Mouse (Mus musculus) hindbrain, embryonic 12.5 days (tissue): Measurements from ENCODE around the gene BC024978. TPM values are rescaled to one million over a fixed set of nuclear protein-coding genes. Genes with fewer than 3 reads are reported as not detected.
A peak's percentile ranks its signal among the peaks of the same experiment; 100 is the strongest.

ENCODE experiments used
- ATAC-seq: fragments of 200-750 bp; cut with Nextera tagmentation; 2 replicates; pipeline ENCODE4 v1.8.0; 2017; ENCODE audit warnings: moderate TSS enrichment; ENCODE audit not compliant: low FRiP score
- H3K27ac ChIP-seq: fragments of 300-500 bp; sonication (generic); 2 replicates; pipeline ENCODE4 v1.5.1; 2016; ENCODE audit warnings: mild to moderate bottlenecking
- H3K27me3 ChIP-seq: fragments of 300-500 bp; sonication (generic); 2 replicates; pipeline ENCODE4 v1.6.1; 2016; ENCODE audit warnings: mild to moderate bottlenecking
- H3K36me3 ChIP-seq: fragments of 300-500 bp; sonication (generic); 2 replicates; pipeline ENCODE4 v1.6.1; 2016; ENCODE audit warnings: mild to moderate bottlenecking
- H3K4me1 ChIP-seq: fragments of 300-500 bp; sonication (generic); 2 replicates; pipeline ENCODE4 v1.6.1; 2016
- H3K4me2 ChIP-seq: fragments of 300-500 bp; sonication (generic); replicated peaks from 2 replicates; pipeline ENCODE4 v1.6.1; 2016; ENCODE audit warnings: mild to moderate bottlenecking
- H3K4me3 ChIP-seq: fragments of 300-500 bp; sonication (generic); 2 replicates; pipeline ENCODE4 v1.5.1; 2016; ENCODE audit warnings: mild to moderate bottlenecking
- H3K9ac ChIP-seq: fragments of 300-500 bp; sonication (generic); 2 replicates; pipeline ENCODE4 v1.6.1; 2016; ENCODE audit warnings: mild to moderate bottlenecking, moderate library complexity
- H3K9me3 ChIP-seq: fragments of 300-500 bp; sonication (generic); replicated peaks from 2 replicates; pipeline ENCODE4 v1.6.1; 2016; ENCODE audit warnings: mild to moderate bottlenecking
- WGBS: fragments of 180-500 bp; shearing (Covaris S2); methylation state at CpG from one replicate; pipeline ENCODE4 v1.1.7; 2016; 5-methylcytosine and 5-hydroxymethylcytosine counted together
- polyA plus RNA-seq: library from polyadenylated mRNA; unstranded; fragments of >200 nt; fragmentation: Nextera tagmentation; extraction: Ambion mirVana; gene quantifications from 2 replicates; pipeline ENCODE4 v1.2.1, GENCODE M21; 2016

The BC024978 gene
- polyA plus RNA-seq, 1 experiment from 2014 or later: 3.2 TPM

DNA sequence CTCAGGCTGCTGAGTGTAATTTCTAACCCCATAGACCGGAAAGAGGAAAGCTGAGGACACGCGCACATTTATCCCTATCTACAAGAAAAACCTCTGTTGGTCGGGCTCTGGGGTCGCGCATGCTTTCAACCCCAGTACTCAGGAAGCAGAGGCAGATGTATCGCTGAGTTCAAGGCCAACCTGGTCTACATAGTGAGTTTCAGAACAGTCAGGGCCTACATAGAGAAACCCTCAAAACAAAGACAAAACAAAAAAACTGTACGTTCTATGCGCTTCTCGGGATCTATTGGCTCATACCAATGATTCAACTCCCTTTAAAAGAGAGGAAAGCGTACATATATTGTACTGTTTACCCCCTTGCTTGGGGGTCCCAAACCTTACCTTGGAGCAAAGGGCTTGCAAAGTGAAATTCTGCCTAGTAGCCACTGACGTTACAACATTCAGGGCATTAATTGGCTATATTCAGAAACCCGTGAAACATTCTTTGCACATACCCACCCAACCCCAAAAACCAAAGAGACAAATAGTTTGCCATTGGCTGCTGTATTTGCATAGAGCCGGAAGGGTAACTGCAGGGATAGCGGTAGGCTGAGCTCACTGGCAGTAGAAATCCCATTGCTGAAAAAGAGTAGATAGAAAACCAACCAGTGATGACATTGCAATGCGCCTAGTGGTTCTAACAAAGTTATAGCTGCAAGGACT lies 16.2 kb upstream of the BC024978 start:
- Histone ChIP-seq H3K36me3 (peaks cover 16% of the 10 kb centered on the region), H3K27me3 (no peaks in the 10 kb centered on the region), H3K9me3 (no peaks in the 10 kb centered on the region), H3K4me1 (peaks cover 11% of the 10 kb centered on the region), H3K9ac (peak overlapping the region; percentile 44), H3K27ac (peak overlapping the region; percentile 79), H3K4me2 (peak overlapping the region; percentile 60), H3K4me3 (peak overlapping the region; percentile 63)
- WGBS: 48% methylated on average over 16 of the region's 16 CpGs
- peak; percentile 2; the same call in 1 of the 2 replicates for ATAC-seq

DNA sequence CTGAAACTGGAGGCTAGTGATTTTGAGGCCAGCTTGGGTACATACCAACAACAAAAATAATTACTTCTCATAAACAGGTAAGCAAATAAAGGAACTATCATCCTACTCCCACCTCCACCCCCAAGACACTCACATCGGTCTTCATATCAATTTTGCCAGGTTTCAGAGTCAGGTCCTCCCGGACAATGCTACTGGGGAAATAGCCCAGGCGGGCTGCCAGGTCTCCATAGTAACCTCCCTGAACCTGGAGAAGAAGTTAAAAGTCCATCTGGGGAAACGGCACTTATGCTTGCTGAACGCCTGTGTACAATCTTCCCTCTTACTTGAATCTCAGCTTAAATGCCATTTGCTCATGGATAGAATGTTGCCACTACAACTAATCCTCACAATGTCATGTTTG lies 15.5 kb upstream of the BC024978 start:
- 68% methylated on average over 5 of the region's 5 CpGs for WGBS
- no peaks in the 10 kb centered on the region for H3K27me3 ChIP-seq
- no peak overlapping the region for H3K9ac ChIP-seq
- ATAC-seq: no peak
- no peak overlapping the region for H3K4me2 ChIP-seq
- peaks cover 18% of the 10 kb centered on the region for H3K36me3 ChIP-seq
- H3K4me1 ChIP-seq: peaks cover 11% of the 10 kb centered on the region
- no peaks in the 10 kb centered on the region for H3K9me3 ChIP-seq
- H3K4me3 ChIP-seq: no peak overlapping the region
- no peak overlapping the region for H3K27ac ChIP-seq

- Histone ChIP-seq H3K27ac (peak within 1 kb of the TSS; percentile 68), H3K4me1 (peaks cover 11% of the 10 kb centered on the region), H3K4me3 (peak within 1 kb of the TSS; percentile 9; the same call in 1 of the 2 replicates), H3K4me2 (no peak within 1 kb of the TSS), H3K9ac (no peak within 1 kb of the TSS), H3K27me3 (no peaks in the 10 kb centered on the region), H3K9me3 (no peaks in the 10 kb centered on the region), H3K36me3 (peaks cover 29% of the 10 kb centered on the region)
- ATAC-seq: no peak
- 67% methylated on average over 14 of the region's 14 CpGs for WGBS
Measured at GRCm38 (mm10) chr7:27180837-27181695, 14.5 kb upstream of the BC024978 start, which contains the start of the genes Gm21983 and Mia. Gene Gm21983, minus strand, starts transcription at chr7:27181086. Gene Mia, minus strand, starts transcription at chr7:27181157.

- WGBS: 86% methylated on average over 1 of the region's 1 CpGs
- Histone ChIP-seq H3K4me2 (no peak overlapping the region), H3K27me3 (no peaks in the 10 kb centered on the region), H3K36me3 (peaks cover 43% of the 10 kb centered on the region), H3K4me1 (peaks cover 11% of the 10 kb centered on the region), H3K4me3 (no peak overlapping the region), H3K27ac (no peak overlapping the region), H3K9ac (no peak overlapping the region), H3K9me3 (no peaks in the 10 kb centered on the region)
- no peak for ATAC-seq
Measured at GRCm38 (mm10) chr7:27182498-27182897, 13.1 kb upstream of the BC024978 start.

DNA sequence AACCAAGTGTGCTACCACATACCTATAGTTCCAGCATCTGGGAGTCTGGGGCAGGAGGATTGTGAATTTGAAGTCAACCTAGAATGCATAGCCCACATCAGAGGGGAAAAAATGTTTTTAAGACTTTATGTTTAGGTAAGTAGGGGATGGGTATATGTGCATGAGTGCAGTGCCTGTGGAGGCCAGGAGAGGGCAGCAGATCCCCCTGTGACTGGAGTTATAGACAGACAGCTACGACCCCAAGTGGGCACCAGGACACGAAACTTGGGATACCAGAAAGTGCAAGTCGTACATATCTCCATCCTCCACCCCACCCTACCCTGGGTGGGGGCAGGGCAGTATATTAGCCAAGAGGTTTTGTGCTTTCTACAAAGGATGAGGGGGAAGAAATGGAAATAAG lies 10.6 kb upstream of the BC024978 start:
- Histone ChIP-seq H3K4me2 (no peak overlapping the region), H3K4me1 (0 out of 2 replicates have a peak, but pooled peaks cover 2% of the 10 kb centered on the region), H3K36me3 (peaks cover 68% of the 10 kb centered on the region), H3K9me3 (no peaks in the 10 kb centered on the region), H3K27ac (no peak overlapping the region), H3K27me3 (no peaks in the 10 kb centered on the region), H3K4me3 (no peak overlapping the region), H3K9ac (no peak overlapping the region)
- 72% methylated on average over 3 of the region's 3 CpGs for WGBS
- no peak for ATAC-seq

DNA sequence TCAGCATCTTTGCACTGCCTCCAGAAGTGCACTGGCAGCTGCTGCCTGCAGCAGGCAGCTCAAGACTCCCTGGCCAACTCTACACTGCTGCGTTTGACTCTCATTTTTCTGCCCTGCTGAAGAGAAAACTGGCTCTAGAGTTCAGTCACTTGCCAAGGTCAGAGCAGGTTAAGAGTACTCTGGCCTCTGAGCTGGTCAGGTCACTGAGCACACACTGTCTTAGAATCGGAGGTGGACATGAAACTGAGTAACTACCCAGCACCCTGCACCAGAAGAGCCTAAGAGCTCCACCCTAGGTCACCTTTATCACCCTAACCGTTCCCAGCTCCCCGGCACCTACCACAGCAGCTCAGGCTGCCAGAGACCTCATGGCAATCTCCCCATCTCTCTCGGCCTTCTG lies 9.6 kb upstream of the BC024978 start:
- H3K9me3 ChIP-seq: no peaks in the 10 kb centered on the region
- H3K4me2 ChIP-seq: no peak overlapping the region
- WGBS: 94% methylated on average over 5 of the region's 5 CpGs
- H3K36me3 ChIP-seq: peaks cover 78% of the 10 kb centered on the region
- H3K27me3 ChIP-seq: no peaks in the 10 kb centered on the region
- H3K4me3 ChIP-seq: no peak overlapping the region
- H3K4me1 ChIP-seq: no peaks in the 10 kb centered on the region
- no peak overlapping the region for H3K9ac ChIP-seq
- H3K27ac ChIP-seq: no peak overlapping the region
- no peak for ATAC-seq

DNA sequence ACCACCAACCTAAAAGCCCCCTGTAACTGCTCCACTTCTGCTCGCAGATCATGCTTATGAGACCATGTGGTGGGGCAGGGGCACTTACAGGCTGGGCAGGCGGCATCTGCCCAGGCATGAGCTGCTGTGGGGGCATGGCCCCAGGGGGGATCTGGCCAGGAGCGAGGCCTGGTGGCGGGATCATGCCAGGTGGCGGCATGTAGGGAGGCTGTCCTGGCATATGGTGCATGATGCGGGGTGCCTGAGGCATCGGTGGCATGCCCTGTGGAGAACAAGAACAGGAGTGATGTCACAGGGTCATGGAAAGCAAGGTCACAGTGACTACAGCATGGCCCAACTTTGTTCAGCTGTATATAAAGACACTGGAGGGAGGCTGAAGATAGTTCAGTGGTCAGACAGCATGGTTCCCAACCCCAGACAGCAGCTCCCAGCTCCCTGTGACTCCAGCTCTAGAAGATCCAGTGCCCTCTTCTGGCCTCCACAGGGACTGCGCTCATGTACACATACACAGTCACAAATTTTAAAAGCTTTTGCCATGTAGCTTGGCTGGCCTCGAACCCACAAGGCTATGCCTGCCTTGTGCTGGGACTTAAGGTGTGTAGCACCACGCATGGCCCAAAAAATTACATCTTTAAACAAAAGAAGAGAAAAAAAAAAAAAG lies 6.2 kb upstream of the BC024978 start:
- WGBS: 93% methylated on average over 10 of the region's 10 CpGs
- H3K9ac ChIP-seq: no peak overlapping the region

GRCm38 (mm10) chr7:27192434-27192833 lies 3.1 kb upstream of the BC024978 start:
- no peak for ATAC-seq
- Histone ChIP-seq H3K9me3 (no peaks in the 10 kb centered on the region), H3K4me2 (no peak overlapping the region), H3K27me3 (no peaks in the 10 kb centered on the region), H3K4me1 (peaks cover 21% of the 10 kb centered on the region), H3K9ac (no peak overlapping the region), H3K36me3 (peaks cover 66% of the 10 kb centered on the region), H3K27ac (no peak overlapping the region), H3K4me3 (no peak overlapping the region)
- WGBS: 95% methylated on average over 5 of the region's 5 CpGs

More for the DNA sequence above, 6.2 kb upstream of the BC024978 start:
- peaks cover 10% of the 10 kb centered on the region for H3K4me1 ChIP-seq
- no peak overlapping the region for H3K27ac ChIP-seq
- H3K27me3 ChIP-seq: no peaks in the 10 kb centered on the region
- H3K4me2 ChIP-seq: no peak overlapping the region
- peaks cover 96% of the 10 kb centered on the region for H3K36me3 ChIP-seq
- H3K4me3 ChIP-seq: no peak overlapping the region
- peak; percentile 47; the same call in 1 of the 2 replicates for ATAC-seq
- H3K9me3 ChIP-seq: no peaks in the 10 kb centered on the region

GRCm38 (mm10) chr7:27193731-27194130 lies 1.9 kb upstream of the BC024978 start:
- WGBS: 91% methylated on average over 4 of the region's 4 CpGs
- H3K36me3 ChIP-seq: peaks cover 53% of the 10 kb centered on the region
- no peak overlapping the region for H3K4me3 ChIP-seq
- peak overlapping the region; percentile 18; the same call in 1 of the 2 replicates for H3K9ac ChIP-seq
- peak overlapping the region; percentile 25 for H3K4me2 ChIP-seq
- H3K9me3 ChIP-seq: no peaks in the 10 kb centered on the region
- no peak for ATAC-seq
- peaks cover 21% of the 10 kb centered on the region for H3K4me1 ChIP-seq
- no peak overlapping the region for H3K27ac ChIP-seq
- H3K27me3 ChIP-seq: no peaks in the 10 kb centered on the region

DNA sequence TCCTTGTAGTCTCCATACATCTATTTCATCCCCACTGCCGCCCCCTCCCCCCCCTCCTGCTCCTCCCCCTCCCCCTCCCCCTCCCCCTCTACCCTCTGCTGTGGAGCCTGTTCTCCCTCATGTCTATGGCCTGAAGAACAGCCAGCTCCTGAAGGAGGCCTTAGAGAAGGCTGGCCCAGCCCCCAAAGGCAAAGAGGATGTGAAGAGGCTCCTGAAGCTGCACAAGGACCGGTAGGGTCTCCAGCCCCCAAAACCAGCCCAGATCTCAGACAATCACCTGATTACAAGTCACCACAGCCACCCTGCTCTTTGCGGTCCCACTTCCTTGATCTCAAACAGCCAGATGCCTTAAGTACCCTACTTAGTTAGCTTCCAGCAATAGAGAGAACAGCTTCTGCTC lies 1.6 kb downstream of the BC024978 start:
- no peak overlapping the region for H3K4me2 ChIP-seq
- peaks cover 21% of the 10 kb centered on the region for H3K4me1 ChIP-seq
- 72% methylated on average over 3 of the region's 3 CpGs for whole genome bisulfite sequencing
- no peak overlapping the region for H3K27ac ChIP-seq
- H3K36me3 ChIP-seq: peaks cover 30% of the 10 kb centered on the region
- H3K9ac ChIP-seq: no peak overlapping the region
- ATAC-seq: no peak
- H3K9me3 ChIP-seq: no peaks in the 10 kb centered on the region
- H3K27me3 ChIP-seq: no peaks in the 10 kb centered on the region
- H3K4me3 ChIP-seq: no peak overlapping the region

- H3K27ac ChIP-seq: no peak overlapping the region
- no peak for ATAC-seq
Measured at GRCm38 (mm10) chr7:27197634-27198033, 2.1 kb downstream of the BC024978 start.

DNA sequence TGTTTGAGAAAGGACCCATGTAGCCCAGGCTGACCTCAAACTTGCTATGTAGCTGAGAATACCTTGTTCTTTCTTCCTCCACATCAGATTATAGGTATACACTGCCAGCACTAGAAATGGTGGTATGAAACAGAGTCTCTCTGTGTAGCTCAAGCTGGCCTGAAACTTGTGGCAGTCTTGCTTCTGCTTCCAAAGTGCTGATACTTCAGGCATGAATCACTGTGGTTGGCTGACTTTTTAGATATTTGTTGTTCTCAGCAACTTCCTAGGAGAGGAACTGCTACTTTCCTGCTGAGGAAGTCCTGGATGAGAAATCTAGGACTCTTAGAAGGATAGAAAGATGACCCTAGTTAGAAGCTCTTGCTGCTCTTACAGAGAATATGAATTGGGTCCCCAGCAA lies 2.8 kb downstream of the BC024978 start:
- H3K27me3 ChIP-seq: no peaks in the 10 kb centered on the region

More at GRCm38 (mm10) chr7:27197634-27198033, 2.1 kb downstream of the BC024978 start:
- no peaks in the 10 kb centered on the region for H3K9me3 ChIP-seq
- H3K27me3 ChIP-seq: no peaks in the 10 kb centered on the region
- no peak overlapping the region for H3K4me2 ChIP-seq
- no peak overlapping the region for H3K4me3 ChIP-seq
- H3K9ac ChIP-seq: no peak overlapping the region
- 91% methylated on average over 8 of the region's 8 CpGs for WGBS
- H3K4me1 ChIP-seq: peaks cover 21% of the 10 kb centered on the region
- H3K36me3 ChIP-seq: peaks cover 30% of the 10 kb centered on the region

More for the DNA sequence above, 2.8 kb downstream of the BC024978 start:
- H3K4me1 ChIP-seq: peaks cover 19% of the 10 kb centered on the region
- H3K9me3 ChIP-seq: no peaks in the 10 kb centered on the region
- H3K4me3 ChIP-seq: no peak overlapping the region
- no peak overlapping the region for H3K9ac ChIP-seq
- peaks cover 30% of the 10 kb centered on the region for H3K36me3 ChIP-seq
- H3K4me2 ChIP-seq: no peak overlapping the region
- no peak overlapping the region for H3K27ac ChIP-seq
- ATAC-seq: no peak
